Mouse (Mus musculus): Measurements from ENCODE around the gene Pdzd4.

The Pdzd4 gene

GRCm38 (mm10) chrX:73824185-73825151 lies at the start of gene Pdzd4:
Gene Pdzd4, minus strand, starts transcription at chrX:73824969.
- DNase-seq (ENCODE audit: low spot score): peak; percentile 7

GRCm38 (mm10) chrX:73871956-73872355 lies 47.2 kb upstream of the Pdzd4 start:
- DNase-seq (ENCODE audit: low spot score): no peak

GRCm38 (mm10) chrX:73871474-73871873 lies 46.7 kb upstream of the Pdzd4 start:
- no peak for DNase-seq (ENCODE audit: low spot score)

- peak; percentile 23 for DNase-seq (ENCODE audit: low spot score)
Measured at GRCm38 (mm10) chrX:73869334-73869733, 44.6 kb upstream of the Pdzd4 start.

- DNase-seq (ENCODE audit: low spot score): peak; percentile 5
Measured at GRCm38 (mm10) chrX:73867852-73868251, 43.1 kb upstream of the Pdzd4 start.

- no peak for DNase-seq (ENCODE audit: low spot score)
Measured at GRCm38 (mm10) chrX:73867256-73867655, 42.5 kb upstream of the Pdzd4 start.

GRCm38 (mm10) chrX:73864692-73865091 lies 39.9 kb upstream of the Pdzd4 start:
- no peak for DNase-seq (ENCODE audit: low spot score)

- DNase-seq (ENCODE audit: low spot score): no peak
Measured at GRCm38 (mm10) chrX:73855087-73855408, 30.3 kb upstream of the Pdzd4 start.

- DNase-seq (ENCODE audit: low spot score): no peak
Measured at GRCm38 (mm10) chrX:73854326-73855086, 29.7 kb upstream of the Pdzd4 start.

GRCm38 (mm10) chrX:73836691-73837090 lies 11.9 kb upstream of the Pdzd4 start:
- no peak for DNase-seq (ENCODE audit: low spot score)

GRCm38 (mm10) chrX:73835731-73836130 lies 11.0 kb upstream of the Pdzd4 start:
- no peak for DNase-seq (ENCODE audit: low spot score)

- DNase-seq (ENCODE audit: low spot score): no peak
Measured at GRCm38 (mm10) chrX:73823747-73824146, 1.0 kb downstream of the Pdzd4 start.

GRCm38 (mm10) chrX:73816596-73817314 lies 8.0 kb downstream of the Pdzd4 start:
- DNase-seq (ENCODE audit: low spot score): no peak

GRCm38 (mm10) chrX:73815072-73815471 lies 9.7 kb downstream of the Pdzd4 start:
- DNase-seq (ENCODE audit: low spot score): no peak

GRCm38 (mm10) chrX:73805814-73806213 lies 19.0 kb downstream of the Pdzd4 start:
- no peak for DNase-seq (ENCODE audit: low spot score)

- DNase-seq (ENCODE audit: low spot score): peak; percentile 63
Measured at GRCm38 (mm10) chrX:73798502-73798901, 26.3 kb downstream of the Pdzd4 start.

GRCm38 (mm10) chrX:73797511-73797910 lies 27.3 kb downstream of the Pdzd4 start:
- no peak for DNase-seq (ENCODE audit: low spot score)

GRCm38 (mm10) chrX:73793505-73793904 lies 31.3 kb downstream of the Pdzd4 start:
- DNase-seq (ENCODE audit: low spot score): no peak

GRCm38 (mm10) chrX:73793039-73793438 lies 31.7 kb downstream of the Pdzd4 start:
- no peak for DNase-seq (ENCODE audit: low spot score)

- no peak for DNase-seq (ENCODE audit: low spot score)
Measured at GRCm38 (mm10) chrX:73788501-73788900, 36.3 kb downstream of the Pdzd4 start.

- no peak for DNase-seq (ENCODE audit: low spot score)
Measured at GRCm38 (mm10) chrX:73787225-73787558, 37.6 kb downstream of the Pdzd4 start.
